Comparison of ENCODE assay signal across 12 mouse cellular contexts in the genomic region with DNA sequence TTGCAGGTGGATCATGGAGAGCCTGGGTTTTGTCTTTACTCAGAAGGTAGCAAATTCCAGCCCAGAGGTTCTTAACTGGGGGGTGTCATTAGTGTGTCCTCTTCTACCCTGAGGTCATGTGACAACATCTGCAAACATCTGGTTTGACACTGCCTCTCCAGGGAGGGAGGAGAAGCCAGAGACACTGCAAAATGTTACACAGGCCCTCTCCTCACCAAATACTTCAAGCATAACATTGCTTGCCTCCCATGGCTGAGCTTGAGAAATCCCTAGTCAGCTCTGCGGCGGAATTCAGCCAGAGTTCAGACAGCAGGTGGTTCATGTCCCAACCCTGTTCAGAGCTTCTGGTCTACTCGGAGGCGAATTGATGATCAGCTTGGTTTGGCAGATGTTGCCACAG.
DNase-seq lines count a peak whose midpoint lies in the region; ATAC-seq lines count a peak whose summit lies in the region.
"Had no signal": no experiment of that assay in that cellular context is flagged by ENCODE, and none has a peak within 500 bp of the region (broad histone marks: within the 10 kb centered on the region; RNA-seq: fewer than 3 reads in every experiment).

No protein-coding gene starts in this region.

- intact Hi-C loops in gastrocnemius, postnatal 14 days (cut with DNase I; ENCODE audit: low total_unique reads): loop anchor here (10.0 kb wide), 2 partner anchors 230 to 610 kb away; no protein-coding TSS in a partner anchor

- peaks cover 39% of the 10 kb centered on the region for H3K27me3 ChIP-seq in heart, embryonic 11.5 days (ENCODE audit: control insufficient read depth, insufficient read depth, low read length)
- peaks cover 6% of the 10 kb centered on the region; the same call in 1 of the 2 replicates for H3K27me3 ChIP-seq in midbrain, embryonic 11.5 days (ENCODE audit: control insufficient read depth, insufficient read depth, low read length)
- H3K27me3 ChIP-seq in midbrain, embryonic 10.5 days (ENCODE audit: low read depth, poor library complexity, severe bottlenecking): peaks cover 88% of the 10 kb centered on the region

- no peak overlapping the region for H3K4me2 ChIP-seq in heart, embryonic 11.5 days
- H3K4me2 ChIP-seq in midbrain, embryonic 11.5 days: no peak overlapping the region
- H3K4me2 ChIP-seq: heart, embryonic 13.5 days; limb, embryonic 13.5 days had no signal

- H3K4me1 ChIP-seq in heart, embryonic 11.5 days (ENCODE audit: control insufficient read depth, insufficient read depth, low read length): peaks cover 6% of the 10 kb centered on the region
- H3K4me1 ChIP-seq in midbrain, embryonic 11.5 days (ENCODE audit: control insufficient read depth, insufficient read depth, low read length): no peaks in the 10 kb centered on the region
- H3K4me1 ChIP-seq in midbrain, embryonic 10.5 days: no peaks in the 10 kb centered on the region

- H3K36me3 ChIP-seq in heart, embryonic 11.5 days (ENCODE audit: control insufficient read depth, insufficient read depth, low read length): no peaks in the 10 kb centered on the region
- H3K36me3 ChIP-seq in midbrain, embryonic 11.5 days (ENCODE audit: control insufficient read depth, insufficient read depth, low read length): no peaks in the 10 kb centered on the region
- H3K36me3 ChIP-seq in midbrain, embryonic 10.5 days: no peaks in the 10 kb centered on the region
- H3K36me3 ChIP-seq: G1E; heart, embryonic 13.5 days; limb, embryonic 13.5 days had no signal

- WGBS in heart, embryonic 11.5 days (ENCODE audit: insufficient replicate concordance): 65% methylated on average over 4 of the region's 4 CpGs
- WGBS in midbrain, embryonic 11.5 days: 68% methylated on average over 4 of the region's 4 CpGs
- WGBS in midbrain, embryonic 10.5 days: 72% methylated on average over 4 of the region's 4 CpGs

- DNase-seq in heart, adult 11 months: peak; percentile 96
- peak; percentile 81 for DNase-seq in midbrain, embryonic 11.5 days (ENCODE audit: low spot score, missing footprints)
- no peak for DNase-seq in midbrain, embryonic 10.5 days (ENCODE audit: low spot score)
- peak; percentile 32 to 47 for DNase-seq in layer of hippocampus, postnatal 10 days (ENCODE audit: low spot score in 2 of 2)
- DNase-seq in spleen, postnatal 36 days (ENCODE audit: low spot score in 2 of 2): no peak
- no peak for DNase-seq in cerebellum, postnatal 36 days
- DNase-seq in gastrocnemius, postnatal 14 days: no peak

- no peak overlapping the region for H3K9ac ChIP-seq in heart, embryonic 11.5 days (ENCODE audit: low read depth, low read length)
- no peak overlapping the region for H3K9ac ChIP-seq in midbrain, embryonic 11.5 days (ENCODE audit: low read length)
- H3K9ac ChIP-seq: heart, embryonic 13.5 days; limb, embryonic 13.5 days had no signal

- no peak for ATAC-seq in heart, embryonic 11.5 days (replicated peaks; ENCODE audit: insufficient number of reproducible peaks, low FRiP score, low TSS enrichment)
- ATAC-seq in midbrain, embryonic 11.5 days (ENCODE audit: low FRiP score): no peak
- ATAC-seq: activated CD4-positive, CD25-positive, alpha-beta regulatory T cell, adult 4 months had no signal

- no peaks in the 10 kb centered on the region for H3K9me3 ChIP-seq in heart, embryonic 11.5 days (replicated peaks; ENCODE audit: control insufficient read depth, low read length)
- H3K9me3 ChIP-seq in midbrain, embryonic 11.5 days (ENCODE audit: control insufficient read depth, low read length): no peaks in the 10 kb centered on the region
- H3K9me3 ChIP-seq in midbrain, embryonic 10.5 days (replicated peaks): no peaks in the 10 kb centered on the region
- H3K9me3 ChIP-seq: heart, embryonic 13.5 days; limb, embryonic 13.5 days had no signal

- H3K4me3 ChIP-seq in heart, embryonic 11.5 days (ENCODE audit: low read depth, low read length): no peak overlapping the region
- H3K4me3 ChIP-seq in midbrain, embryonic 11.5 days (ENCODE audit: low read depth, low read length): no peak overlapping the region
- H3K4me3 ChIP-seq in midbrain, embryonic 10.5 days: no peak overlapping the region
- H3K4me3 ChIP-seq: heart, embryonic 13.5 days; limb, embryonic 13.5 days had no signal

- H3K27ac ChIP-seq in heart, embryonic 11.5 days (ENCODE audit: low read depth, low read length): no peak overlapping the region
- no peak overlapping the region for H3K27ac ChIP-seq in midbrain, embryonic 11.5 days (ENCODE audit: low read depth, low read length)
- H3K27ac ChIP-seq in midbrain, embryonic 10.5 days (replicated peaks): no peak overlapping the region
- H3K27ac ChIP-seq: heart, embryonic 13.5 days; limb, embryonic 13.5 days had no signal

Comparison
In these comparisons a context has a peak if more than half of its experiments do, and no peak if none do; other contexts are left out.
1. DNase-seq: peak in heart, adult 11 months (single experiment), midbrain, embryonic 11.5 days (single experiment) and layer of hippocampus, postnatal 10 days (2 of 2); none in midbrain, embryonic 10.5 days (single experiment), spleen, postnatal 36 days (0 of 2), cerebellum, postnatal 36 days (0 of 2) and gastrocnemius, postnatal 14 days (single experiment).